ENCODE assay signal across 8 mouse cellular contexts in the genomic region with DNA sequence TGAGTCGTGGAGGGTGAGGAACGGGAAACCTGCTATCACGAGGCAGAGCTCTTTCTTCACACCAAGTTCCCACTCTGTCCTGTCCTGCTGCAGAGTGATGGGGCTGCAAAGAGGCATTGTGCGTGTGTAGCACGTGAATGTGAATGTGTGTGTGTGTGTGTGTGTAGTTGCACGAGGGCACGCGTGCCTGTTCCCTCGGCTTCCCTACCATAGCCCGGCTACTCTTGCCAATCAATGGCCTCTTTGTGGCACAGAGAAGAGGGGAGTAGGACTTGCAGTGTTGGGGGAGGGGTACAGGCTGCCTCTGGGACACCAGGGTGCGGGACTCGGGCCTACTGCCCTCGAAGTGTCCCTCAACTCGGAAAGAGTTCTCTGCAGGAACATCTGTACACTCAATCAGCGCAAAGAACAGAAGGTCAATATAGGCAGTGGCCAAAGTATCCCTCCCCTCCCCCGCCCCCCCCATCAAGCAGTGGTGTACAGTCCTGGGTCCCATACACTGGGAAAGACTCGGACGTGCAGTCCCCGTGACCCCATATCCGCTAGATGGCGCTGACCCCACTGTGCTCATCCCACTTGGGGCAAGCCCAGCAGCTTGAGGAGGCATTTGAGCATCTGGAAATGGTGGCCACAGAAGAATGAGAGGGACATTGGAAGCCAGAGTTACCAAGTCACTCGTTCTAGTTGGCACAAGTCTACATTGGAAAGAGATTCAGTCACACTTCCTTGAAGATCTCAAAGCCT. TPM values are rescaled to one million over a fixed set of nuclear protein-coding genes. Genes with fewer than 3 reads are reported as not detected.
DNase-seq lines count a peak whose midpoint lies in the region; ATAC-seq lines count a peak whose summit lies in the region.

No protein-coding gene starts in this region.

- no peaks in the 10 kb centered on the region for H3K9me3 ChIP-seq in heart, embryonic 16.5 days (replicated peaks; ENCODE audit: control insufficient read depth, low read length)

- no peak overlapping the region for H3K27ac ChIP-seq in heart, embryonic 16.5 days (ENCODE audit: low read length)

- 18% methylated on average over 22 of the region's 22 CpGs for WGBS in heart, embryonic 16.5 days

- ATAC-seq in frontal cortex, adult (ENCODE audit: low TSS enrichment): 0 out of 2 replicates have a peak, but pooled peaks have one; percentile 31
- ATAC-seq in heart, embryonic 16.5 days (replicated peaks; ENCODE audit: extremely low read depth, insufficient read depth, low FRiP score): peak; percentile 37; the same call in 1 of the 2 replicates

- no peak overlapping the region for H3K4me3 ChIP-seq in heart, embryonic 16.5 days (ENCODE audit: low read length)

- no peak overlapping the region for H3K9ac ChIP-seq in heart, embryonic 16.5 days (ENCODE audit: low read length)

- DNase-seq in frontal cortex, postnatal 36 days (ENCODE audit: low spot score in 2 of 2): no peak
- DNase-seq in ES-CJ7 (ENCODE audit: low read depth, low spot score): peak; percentile 85
- peak; percentile 88 for DNase-seq in embryo, embryonic 10 days (ENCODE audit: low spot score)
- DNase-seq in kidney, postnatal 10 days: peak; percentile 83
- peak; percentile 75 for DNase-seq in mesoderm, embryonic 11.5 days (ENCODE audit: low read depth, low spot score)
- peak; percentile 75 for DNase-seq in thymus, postnatal 4 days

- H3K27me3 ChIP-seq in heart, embryonic 16.5 days (ENCODE audit: control insufficient read depth, insufficient read depth, low read length): peaks cover 5% of the 10 kb centered on the region

- H3K4me1 ChIP-seq in heart, embryonic 16.5 days (ENCODE audit: control insufficient read depth, insufficient read depth, low read length): no peaks in the 10 kb centered on the region

- H3K36me3 ChIP-seq in heart, embryonic 16.5 days (ENCODE audit: control insufficient read depth, insufficient read depth): no peaks in the 10 kb centered on the region

- H3K4me2 ChIP-seq in heart, embryonic 16.5 days (ENCODE audit: low read depth, low read length): no peak overlapping the region

RNA-seq across cellular contexts. Expression of gene Nectin1, which starts 13.3 kb away (rescaled TPM):
- polyA plus RNA-seq in heart, embryonic 16.5 days (2015; fragmentation: Nextera tagmentation; extraction: Ambion mirVana): 1.7 and 2.0 TPM in 2 replicates

Comparison
In these comparisons a context has a peak if more than half of its experiments do, and no peak if none do; other contexts are left out.
1. DNase-seq: peak in ES-CJ7 (single experiment), embryo, embryonic 10 days (single experiment), kidney, postnatal 10 days (single experiment), mesoderm, embryonic 11.5 days (single experiment) and thymus, postnatal 4 days (single experiment); none in frontal cortex, postnatal 36 days (0 of 2).